Mouse (Mus musculus): ENCODE results near the gene Lrch3.
"Not testable (repeated sequence)": the region's sequence is repeated elsewhere in the genome, so short reads cannot be mapped to it uniquely, and the experiment has no call there.

The Lrch3 gene

GRCm38 (mm10) chr16:32913937-32914881 lies at the start of gene Lrch3:
Gene Lrch3, plus strand, starts transcription at chr16:32914100.
- DNase-seq = peak; percentile 98

- DNase-seq = no peak
Observed at GRCm38 (mm10) chr16:32865401-32865800, 48.5 kb upstream of the Lrch3 start.

- no peak for DNase-seq
Observed at GRCm38 (mm10) chr16:32866713-32867112, 47.2 kb upstream of the Lrch3 start.

GRCm38 (mm10) chr16:32867919-32868552 lies 45.9 kb upstream of the Lrch3 start:
- DNase-seq = peak; percentile 96

GRCm38 (mm10) chr16:32870231-32870630 lies 43.7 kb upstream of the Lrch3 start:
- DNase-seq = no peak

GRCm38 (mm10) chr16:32873366-32873765 lies 40.5 kb upstream of the Lrch3 start:
- no peak for DNase-seq

GRCm38 (mm10) chr16:32875281-32875680 lies 38.6 kb upstream of the Lrch3 start:
- DNase-seq = not testable (repeated sequence)

GRCm38 (mm10) chr16:32875847-32876246 lies 38.1 kb upstream of the Lrch3 start:
- no peak for DNase-seq

- no peak for DNase-seq
Observed at GRCm38 (mm10) chr16:32876831-32877230, 37.1 kb upstream of the Lrch3 start.

- peak; percentile 98 for DNase-seq
Observed at GRCm38 (mm10) chr16:32877343-32878156, 36.4 kb upstream of the Lrch3 start, which contains the start of the genes Fyttd1 and Rubcn. Gene Fyttd1, plus strand, starts transcription at chr16:32877500. Gene Rubcn, minus strand, starts transcription at chr16:32877766.

GRCm38 (mm10) chr16:32878157-32878598 lies 35.7 kb upstream of the Lrch3 start:
- peak; percentile 16 for DNase-seq

- DNase-seq = no peak
Observed at GRCm38 (mm10) chr16:32878972-32879926, 34.7 kb upstream of the Lrch3 start.

GRCm38 (mm10) chr16:32881538-32881937 lies 32.4 kb upstream of the Lrch3 start:
- no peak for DNase-seq

GRCm38 (mm10) chr16:32887996-32888395 lies 25.9 kb upstream of the Lrch3 start:
- DNase-seq = no peak

GRCm38 (mm10) chr16:32889881-32890280 lies 24.0 kb upstream of the Lrch3 start:
- no peak for DNase-seq

GRCm38 (mm10) chr16:32896126-32896525 lies 17.8 kb upstream of the Lrch3 start:
- DNase-seq = no peak

- DNase-seq = no peak
Observed at GRCm38 (mm10) chr16:32901360-32902050, 12.4 kb upstream of the Lrch3 start.

- DNase-seq = no peak
Observed at GRCm38 (mm10) chr16:32902051-32902428, 11.9 kb upstream of the Lrch3 start.

- no peak for DNase-seq
Observed at GRCm38 (mm10) chr16:32906186-32906585, 7.7 kb upstream of the Lrch3 start.

- DNase-seq = no peak
Observed at GRCm38 (mm10) chr16:32906727-32907126, 7.2 kb upstream of the Lrch3 start.

- DNase-seq = no peak
Observed at GRCm38 (mm10) chr16:32913212-32913611, 688 bp upstream of the Lrch3 start.
